Mouse (Mus musculus) hindbrain, embryonic 10.5 days (tissue): ENCODE data around the gene Tas1r1. TPM values are rescaled to one million over a fixed set of nuclear protein-coding genes. Genes with fewer than 3 reads are reported as not detected.

Experiments
- DNase-seq: peaks from one replicate; pipeline ENCODE4 v3.0.0-alpha.2; 2017; ENCODE audit warnings: low spot score
- H3K27ac ChIP-seq: fragments of 300-500 bp; sonication (generic); 2 replicates; pipeline ENCODE4 v1.5.1; 2016; ENCODE audit warnings: mild to moderate bottlenecking, moderate library complexity
- H3K27me3 ChIP-seq: fragments of 300-500 bp; sonication (generic); 2 replicates; pipeline ENCODE4 v1.6.1; 2016; ENCODE audit warnings: mild to moderate bottlenecking; ENCODE audit not compliant: poor library complexity, insufficient read depth, severe bottlenecking
- H3K36me3 ChIP-seq: fragments of 300-500 bp; sonication (generic); 2 replicates; pipeline ENCODE4 v1.6.1; 2016; ENCODE audit warnings: mild to moderate bottlenecking, moderate library complexity
- H3K4me1 ChIP-seq: fragments of 300-500 bp; sonication (generic); replicated peaks from 2 replicates; pipeline ENCODE4 v1.6.1; 2016; ENCODE audit warnings: mild to moderate bottlenecking
- H3K4me3 ChIP-seq: fragments of 300-500 bp; sonication (generic); 2 replicates; pipeline ENCODE4 v1.5.1; 2016; ENCODE audit warnings: mild to moderate bottlenecking, moderate library complexity
- H3K9me3 ChIP-seq: fragments of 300-500 bp; sonication (generic); 2 replicates; pipeline ENCODE4 v1.6.1; 2016; ENCODE audit warnings: mild to moderate bottlenecking, moderate library complexity
- WGBS: fragments of 180-500 bp; shearing (Covaris S2); methylation state at CpG from one replicate; pipeline ENCODE4 v1.1.7; 2016; 5-methylcytosine and 5-hydroxymethylcytosine counted together
- polyA plus RNA-seq: library from polyadenylated mRNA; unstranded; fragments of >200 nt; fragmentation: Nextera tagmentation; extraction: Ambion mirVana; gene quantifications from 2 replicates; pipeline ENCODE4 v1.2.1, GENCODE M21; 2016

The Tas1r1 gene
- polyA plus RNA-seq, 1 experiment from 2014 or later: 0.65 TPM

DNA sequence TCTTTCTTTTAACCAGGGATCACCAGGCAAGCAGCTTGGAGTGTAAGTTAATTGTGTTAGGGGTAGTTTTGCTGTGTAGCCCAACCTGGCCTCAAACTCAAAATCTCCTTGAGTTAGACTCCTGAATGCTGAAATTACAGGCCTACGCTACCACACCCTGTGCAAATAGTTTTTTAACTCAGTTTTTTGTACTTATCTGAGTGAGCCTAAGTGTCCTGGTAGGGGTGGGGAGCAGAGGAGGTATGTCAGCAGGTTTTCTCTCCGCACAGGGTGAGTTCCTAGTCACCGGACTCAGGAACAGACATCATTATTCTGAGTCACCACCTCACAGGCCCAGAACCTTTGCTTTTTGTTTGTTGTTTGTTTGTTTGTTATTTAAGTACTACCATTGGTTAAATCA is 36.3 kb downstream of the Tas1r1 start:
- peaks cover 19% of the 10 kb centered on the region for H3K4me1 ChIP-seq

DNA sequence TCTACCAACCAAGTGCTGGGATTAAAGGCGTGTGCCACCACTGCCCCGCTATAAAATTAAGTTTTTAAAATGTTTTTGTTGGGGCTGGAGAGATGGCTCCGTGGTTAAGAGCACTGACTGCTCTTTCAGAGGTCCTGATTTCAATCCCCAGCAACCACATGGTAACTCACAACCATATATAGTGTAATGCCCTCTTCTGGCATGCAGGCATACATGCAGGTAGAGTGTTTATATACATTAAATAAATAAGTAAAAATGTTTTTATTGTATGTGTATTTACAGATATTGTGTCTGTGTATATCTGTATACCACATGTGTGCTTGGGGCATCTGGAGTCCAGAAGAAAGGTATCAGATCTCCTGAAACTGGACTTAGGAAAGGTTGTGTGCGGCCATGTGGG is 37.0 kb downstream of the Tas1r1 start:
- Histone ChIP-seq H3K27me3 (peaks cover 7% of the 10 kb centered on the region; the same call in 1 of the 2 replicates), H3K4me3 (no peak overlapping the region), H3K27ac (no peak overlapping the region), H3K9me3 (no peaks in the 10 kb centered on the region), H3K4me1 (peaks cover 16% of the 10 kb centered on the region), H3K36me3 (no peaks in the 10 kb centered on the region)
- no peak for DNase-seq
- 65% methylated on average over 4 of the region's 4 CpGs for WGBS

More for the DNA sequence above, 36.3 kb downstream of the Tas1r1 start:
- peaks cover 14% of the 10 kb centered on the region for H3K27me3 ChIP-seq
- H3K36me3 ChIP-seq: no peaks in the 10 kb centered on the region
- WGBS: 87% methylated on average over 3 of the region's 3 CpGs
- DNase-seq: no peak
- no peak overlapping the region for H3K27ac ChIP-seq
- H3K4me3 ChIP-seq: no peak overlapping the region
- H3K9me3 ChIP-seq: no peaks in the 10 kb centered on the region

DNA sequence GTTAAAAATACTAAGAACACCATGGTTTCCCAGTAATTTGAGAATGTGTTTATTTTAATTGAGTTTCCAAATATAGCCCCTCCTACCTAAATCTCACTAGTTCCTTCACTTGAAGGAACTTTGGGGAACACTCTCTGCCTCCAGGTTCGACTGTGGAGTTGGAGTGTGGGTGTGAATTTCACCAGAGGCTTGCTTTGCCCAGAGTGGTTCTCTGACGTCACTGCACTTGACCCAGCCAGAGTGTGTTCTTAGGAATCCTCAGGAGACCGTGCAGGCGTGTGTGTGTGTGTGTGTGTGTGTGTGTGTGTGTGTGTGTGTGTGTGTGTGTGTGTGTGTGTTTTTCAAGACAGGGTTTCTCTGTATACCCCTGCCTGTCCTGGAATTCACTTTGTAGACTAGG is 37.5 kb downstream of the Tas1r1 start:
- Histone ChIP-seq H3K36me3 (no peaks in the 10 kb centered on the region), H3K27me3 (0 out of 2 replicates have a peak, but pooled peaks cover 5% of the 10 kb centered on the region), H3K4me1 (peaks cover 16% of the 10 kb centered on the region), H3K9me3 (no peaks in the 10 kb centered on the region), H3K4me3 (no peak overlapping the region), H3K27ac (no peak overlapping the region)
- WGBS: 61% methylated on average over 4 of the region's 4 CpGs
- DNase-seq: no peak

DNA sequence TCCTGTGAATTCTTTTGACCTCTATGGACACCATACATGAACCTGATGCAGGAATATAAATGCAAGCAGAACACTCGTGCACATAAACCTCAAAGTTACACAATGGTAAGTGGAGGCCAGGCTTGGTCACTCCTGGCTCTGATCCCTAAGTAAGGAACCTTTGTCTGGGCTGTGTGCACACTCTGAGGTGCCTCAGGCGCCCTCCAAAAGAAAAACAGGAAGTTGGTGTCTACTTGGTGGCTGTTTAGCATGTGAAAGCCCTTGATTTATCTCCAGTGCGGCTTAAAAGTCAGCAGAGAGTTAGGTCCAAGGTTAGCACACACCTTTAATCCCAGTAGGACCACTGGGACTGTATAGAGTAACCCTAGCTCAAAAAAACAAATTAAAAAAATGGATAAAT is 38.9 kb downstream of the Tas1r1 start:
- no peak for DNase-seq
- Histone ChIP-seq H3K4me1 (peaks cover 18% of the 10 kb centered on the region), H3K27ac (no peak overlapping the region), H3K4me3 (no peak overlapping the region), H3K36me3 (no peaks in the 10 kb centered on the region), H3K27me3 (0 out of 2 replicates have a peak, but pooled peaks cover 5% of the 10 kb centered on the region), H3K9me3 (no peaks in the 10 kb centered on the region)
- WGBS: 63% methylated on average over 3 of the region's 3 CpGs

DNA sequence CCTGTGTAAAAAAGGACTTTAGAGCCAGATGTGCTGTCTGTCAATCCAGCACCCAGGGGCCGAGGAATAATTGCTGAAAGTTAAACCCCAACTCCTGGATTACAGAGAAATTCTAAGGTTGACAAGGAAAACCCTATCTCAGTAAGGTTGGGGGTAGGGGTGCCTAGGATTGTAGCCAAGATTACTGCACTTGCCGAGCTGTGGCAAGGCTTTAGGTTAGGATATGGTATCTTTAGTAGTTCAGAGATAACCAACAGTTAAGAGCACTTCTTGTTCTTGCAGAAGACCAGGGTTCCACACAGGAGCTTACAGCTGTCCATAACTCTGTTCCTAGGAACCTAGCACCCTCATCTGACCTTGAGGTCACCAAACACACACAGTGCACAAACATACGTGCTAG is 40.7 kb downstream of the Tas1r1 start:
- Histone ChIP-seq H3K9me3 (no peaks in the 10 kb centered on the region), H3K27ac (no peak overlapping the region), H3K4me1 (peaks cover 33% of the 10 kb centered on the region), H3K36me3 (peaks cover 7% of the 10 kb centered on the region), H3K4me3 (peak overlapping the region; percentile 99), H3K27me3 (0 out of 2 replicates have a peak, but pooled peaks cover 5% of the 10 kb centered on the region)
- no peak for DNase-seq
- 81% methylated on average over 3 of the region's 3 CpGs for WGBS

DNA sequence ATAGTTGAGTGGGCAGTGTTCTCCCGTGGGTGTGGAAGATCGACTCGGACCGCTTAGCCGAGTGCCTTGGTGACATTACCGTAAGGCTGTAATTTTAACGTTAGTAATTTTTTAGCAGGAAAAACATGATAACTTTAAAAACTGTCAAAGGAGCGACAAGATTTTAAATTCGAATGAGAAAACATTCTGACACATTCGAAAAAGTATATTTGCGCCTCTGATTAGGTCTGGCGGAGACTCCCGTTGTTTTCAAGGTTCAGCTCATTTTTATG is 41.5 kb downstream of the Tas1r1 start:
- Histone ChIP-seq H3K4me1 (peaks cover 37% of the 10 kb centered on the region), H3K27ac (peak overlapping the region; percentile 96), H3K4me3 (peak overlapping the region; percentile 99), H3K36me3 (peaks cover 15% of the 10 kb centered on the region), H3K9me3 (no peaks in the 10 kb centered on the region), H3K27me3 (0 out of 2 replicates have a peak, but pooled peaks cover 5% of the 10 kb centered on the region)
- 7% methylated on average over 13 of the region's 13 CpGs for WGBS
- DNase-seq: no peak

DNA sequence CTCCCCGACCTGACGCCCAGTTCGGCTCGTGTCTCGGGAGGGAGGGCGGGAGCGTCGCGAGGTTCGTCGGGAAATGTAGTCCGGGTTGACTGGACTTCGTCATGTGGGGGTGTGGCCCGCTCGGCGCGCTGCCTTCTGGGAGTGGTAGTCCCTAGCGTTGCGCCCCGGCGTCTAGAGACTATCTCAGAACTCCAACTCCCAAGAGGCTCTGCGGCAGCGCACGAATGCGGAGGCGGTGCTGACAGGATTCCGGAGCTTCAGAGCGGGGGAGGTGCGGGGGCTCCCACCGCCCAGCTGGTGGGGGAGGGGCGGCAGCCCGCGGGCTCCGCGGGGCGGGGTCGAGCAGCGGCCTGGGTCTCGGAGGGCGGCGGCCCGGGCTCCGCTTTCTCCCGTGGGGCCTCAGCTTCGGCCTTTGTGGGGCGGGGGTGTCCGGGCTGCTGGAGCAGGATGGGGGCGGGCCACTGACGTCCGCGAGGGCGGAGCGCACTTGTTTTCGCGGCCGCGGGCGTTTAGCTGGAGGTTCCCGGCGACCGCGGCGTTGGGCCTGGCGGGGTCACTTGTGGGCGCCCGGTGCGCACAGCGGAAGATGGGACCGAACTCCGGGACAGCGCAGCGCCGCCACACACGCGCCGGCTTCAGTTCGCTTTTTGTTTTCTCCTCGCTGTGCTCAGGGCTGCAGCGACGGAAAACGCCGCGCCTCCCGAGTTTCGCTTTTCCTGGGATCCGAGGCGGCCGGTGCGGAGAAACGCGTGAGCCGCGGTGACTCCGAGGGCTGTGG is 42.0 kb downstream of the Tas1r1 start, which contains the start of gene Phf13:
Gene Phf13 (minus strand): TSS at position 86 of the 778 bp plus-strand sequence.
- H3K4me3 ChIP-seq: peak within 1 kb of the TSS; percentile 99
- under 1% methylated on average over 94 of the region's 94 CpGs for WGBS
- H3K27me3 ChIP-seq: 0 out of 2 replicates have a peak, but pooled peaks cover 5% of the 10 kb centered on the region
- peak; percentile 100 for DNase-seq
- H3K9me3 ChIP-seq: no peaks in the 10 kb centered on the region
- peaks cover 21% of the 10 kb centered on the region for H3K36me3 ChIP-seq
- peak within 1 kb of the TSS; percentile 96 for H3K27ac ChIP-seq
- peaks cover 37% of the 10 kb centered on the region for H3K4me1 ChIP-seq

DNA sequence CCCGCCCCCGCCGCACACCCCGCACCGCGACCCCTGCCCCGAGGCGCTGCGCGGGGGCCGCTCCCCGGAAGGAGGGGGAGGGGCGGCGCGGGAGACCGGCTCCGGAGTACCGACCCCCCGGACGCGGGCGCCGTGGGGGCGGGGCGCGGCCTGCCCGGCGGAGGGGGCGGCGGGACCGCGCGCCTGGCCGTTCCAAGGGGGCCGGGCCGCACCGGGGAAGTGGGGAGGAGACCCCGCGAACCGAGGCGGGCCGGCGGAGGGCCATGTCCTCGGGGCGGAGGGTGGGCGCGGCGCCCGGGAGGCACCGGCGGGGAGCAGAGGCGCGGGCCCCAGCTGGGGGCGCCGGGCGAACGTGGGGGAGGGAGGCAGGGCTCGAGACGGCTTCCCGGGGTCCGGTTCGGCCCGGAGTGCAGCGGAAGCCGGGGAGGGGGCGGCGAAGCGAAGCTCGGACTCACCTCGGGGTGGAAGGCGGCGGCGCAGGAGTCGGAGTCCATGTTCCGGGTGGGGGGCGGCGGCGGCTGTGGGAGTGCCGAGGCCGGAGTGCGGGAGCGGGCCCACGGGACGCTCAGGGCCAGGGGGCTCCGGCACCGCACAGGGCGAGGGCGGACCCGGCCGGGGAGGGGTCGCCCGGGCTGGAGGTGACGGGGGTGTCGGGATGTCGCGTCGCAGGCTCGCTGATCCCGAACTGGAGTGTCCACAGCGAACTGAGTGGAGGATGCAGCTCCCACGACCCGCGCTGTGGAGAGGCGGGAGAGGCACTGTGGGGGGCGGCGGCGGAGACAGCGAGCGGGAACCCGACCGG is 42.8 kb downstream of the Tas1r1 start:
- WGBS: under 1% methylated on average over 97 of the region's 111 CpGs
- H3K36me3 ChIP-seq: peaks cover 28% of the 10 kb centered on the region
- peak overlapping the region; percentile 99 for H3K4me3 ChIP-seq
- H3K9me3 ChIP-seq: no peaks in the 10 kb centered on the region
- no peak for DNase-seq
- 0 out of 2 replicates have a peak, but pooled peaks cover 5% of the 10 kb centered on the region for H3K27me3 ChIP-seq
- H3K27ac ChIP-seq: peak overlapping the region; percentile 96
- H3K4me1 ChIP-seq: peaks cover 37% of the 10 kb centered on the region

DNA sequence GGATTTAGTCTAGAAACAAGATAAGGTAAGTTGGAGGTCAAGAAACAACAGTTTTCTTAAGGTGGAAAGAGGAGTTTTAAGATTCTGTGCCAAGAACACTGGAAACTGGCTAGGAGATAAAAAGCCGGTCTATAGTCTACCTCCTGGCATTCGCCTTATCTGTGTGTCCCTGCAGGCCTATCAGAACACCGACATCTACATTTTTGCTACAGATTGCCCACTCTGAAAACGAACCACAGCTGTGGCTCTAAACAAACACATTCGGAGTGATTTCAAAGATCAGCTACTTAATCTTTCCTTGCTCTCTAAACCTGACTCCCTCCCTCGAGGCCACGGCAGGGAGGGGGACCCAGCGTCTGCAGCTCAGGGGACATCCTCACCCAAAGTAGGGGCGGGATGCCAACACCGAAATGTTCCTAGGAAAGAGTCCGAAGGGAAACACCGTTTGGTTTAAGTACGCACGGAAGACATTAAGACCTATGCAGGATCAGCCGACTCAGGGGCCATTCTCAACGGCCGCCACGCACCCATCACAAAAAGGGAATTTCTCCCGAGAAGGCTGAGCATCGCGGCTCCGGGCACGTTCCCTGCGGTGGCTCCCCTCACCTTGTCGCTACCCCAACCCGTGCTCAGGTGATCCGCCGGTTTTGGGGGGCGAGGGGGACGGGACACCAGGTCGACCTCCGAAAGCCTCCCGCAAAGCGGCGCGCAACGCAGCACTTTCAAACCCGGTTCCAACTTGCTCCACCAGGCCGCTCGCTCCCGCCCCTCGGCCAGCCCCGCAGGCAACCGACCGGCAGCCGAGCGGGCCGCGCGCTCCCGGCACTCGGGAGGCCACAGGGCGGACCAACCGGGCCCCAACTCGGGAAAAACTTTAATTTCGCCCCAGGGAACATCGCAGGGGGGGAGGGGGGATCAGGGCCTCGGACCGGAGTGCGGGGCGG is 43.9 kb downstream of the Tas1r1 start:
- peak; percentile 61 for DNase-seq
- Histone ChIP-seq H3K27ac (peak overlapping the region; percentile 96), H3K4me3 (peak overlapping the region; percentile 99), H3K27me3 (0 out of 2 replicates have a peak, but pooled peaks cover 5% of the 10 kb centered on the region), H3K36me3 (peaks cover 39% of the 10 kb centered on the region), H3K4me1 (peaks cover 40% of the 10 kb centered on the region), H3K9me3 (no peaks in the 10 kb centered on the region)
- WGBS: 1% methylated on average over 61 of the region's 61 CpGs

DNA sequence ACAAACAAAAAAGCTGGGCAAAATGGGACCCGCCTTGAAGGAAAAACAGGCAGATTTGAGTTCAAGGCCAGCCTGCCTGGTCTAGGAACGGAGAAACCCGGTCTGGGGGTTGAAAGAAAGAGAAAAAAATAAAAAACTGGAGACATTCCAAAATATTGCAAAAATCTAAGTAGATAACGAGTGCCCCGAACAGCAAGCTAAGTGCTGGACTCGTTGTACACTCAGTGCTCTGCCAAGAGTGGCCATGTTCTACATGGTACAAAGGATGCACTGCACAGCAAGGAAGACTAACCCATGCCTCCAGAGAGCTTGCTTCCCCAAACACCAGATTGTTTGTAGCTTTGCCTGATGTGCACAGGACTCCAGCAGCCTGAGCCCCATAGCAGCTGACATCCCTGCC is 45.3 kb downstream of the Tas1r1 start:
- DNase-seq: no peak
- no peaks in the 10 kb centered on the region for H3K9me3 ChIP-seq
- 92% methylated on average over 6 of the region's 6 CpGs for WGBS
- H3K4me3 ChIP-seq: no peak overlapping the region
- H3K36me3 ChIP-seq: peaks cover 39% of the 10 kb centered on the region
- 0 out of 2 replicates have a peak, but pooled peaks cover 5% of the 10 kb centered on the region for H3K27me3 ChIP-seq
- H3K4me1 ChIP-seq: peaks cover 54% of the 10 kb centered on the region
- no peak overlapping the region for H3K27ac ChIP-seq

DNA sequence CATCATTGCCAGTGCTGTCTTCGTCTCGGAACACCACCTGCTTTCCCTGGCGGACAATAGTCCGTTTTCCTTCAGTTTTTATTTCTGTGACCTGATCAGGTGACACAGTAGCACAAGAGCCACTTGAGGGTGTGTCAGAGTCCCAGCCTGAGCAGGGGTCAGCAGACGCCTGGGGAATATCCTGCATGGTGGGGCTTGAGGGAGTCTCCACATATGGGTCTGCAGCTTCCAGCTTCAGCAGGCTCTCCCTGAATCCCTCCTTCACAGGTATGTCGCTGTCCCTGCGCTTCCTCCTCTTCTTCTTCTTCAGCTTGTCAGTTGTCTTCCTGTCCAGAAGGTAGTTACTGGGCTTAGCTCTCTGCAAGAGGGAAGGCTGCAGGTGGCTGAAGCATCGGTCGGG is 46.3 kb downstream of the Tas1r1 start:
- Histone ChIP-seq H3K4me3 (no peak overlapping the region), H3K9me3 (no peaks in the 10 kb centered on the region), H3K27ac (no peak overlapping the region), H3K4me1 (peaks cover 56% of the 10 kb centered on the region), H3K27me3 (no peaks in the 10 kb centered on the region), H3K36me3 (peaks cover 39% of the 10 kb centered on the region)
- DNase-seq: no peak
- WGBS: 94% methylated on average over 9 of the region's 9 CpGs

DNA sequence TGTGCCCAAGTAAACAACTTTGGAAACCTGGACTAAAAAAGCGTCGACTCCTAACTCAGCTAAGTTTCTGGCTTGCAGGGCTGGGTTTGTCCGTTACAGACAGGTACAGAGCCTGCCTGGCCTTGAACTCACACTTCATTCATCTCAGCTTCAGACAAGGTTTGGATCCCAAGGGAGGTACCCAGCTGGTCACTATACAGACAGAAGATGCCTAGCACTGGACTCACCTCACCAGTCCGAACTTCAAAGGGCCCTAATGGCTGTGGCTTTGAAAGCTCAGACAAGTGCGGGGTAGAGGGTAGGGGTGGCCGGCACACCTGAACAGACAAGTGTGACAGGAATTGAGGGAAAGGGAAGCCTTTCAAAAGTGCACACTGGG is 49.3 kb downstream of the Tas1r1 start:
- peaks cover 51% of the 10 kb centered on the region for H3K36me3 ChIP-seq

More for the DNA sequence above, 49.3 kb downstream of the Tas1r1 start:
- 28% methylated on average over 6 of the region's 6 CpGs for WGBS
- peak overlapping the region; percentile 93 for H3K4me3 ChIP-seq
- H3K27me3 ChIP-seq: no peaks in the 10 kb centered on the region
- H3K4me1 ChIP-seq: peaks cover 62% of the 10 kb centered on the region
- no peak for DNase-seq
- H3K27ac ChIP-seq: peak overlapping the region; percentile 96; the same call in 1 of the 2 replicates
- H3K9me3 ChIP-seq: no peaks in the 10 kb centered on the region
